Mouse (Mus musculus) CD4-positive naive resting alpha-beta T cell, adult 57 days (primary cell): ENCODE results near the gene Resp18. TPM values are rescaled to one million over a fixed set of nuclear protein-coding genes. Genes with fewer than 3 reads are reported as not detected.

Source experiments
- total RNA-seq: library from RNA; stranded (reverse); gene quantifications from one replicate; pipeline ENCODE4 v1.2.4, GENCODE M21; 2023

Resp18 gene
- not detected for total RNA-seq

GRCm38 (mm10) chr1:75278228-75278627 is at the start of gene Resp18:
Resp18 (minus strand) TSS chr1:75278415.

DNA sequence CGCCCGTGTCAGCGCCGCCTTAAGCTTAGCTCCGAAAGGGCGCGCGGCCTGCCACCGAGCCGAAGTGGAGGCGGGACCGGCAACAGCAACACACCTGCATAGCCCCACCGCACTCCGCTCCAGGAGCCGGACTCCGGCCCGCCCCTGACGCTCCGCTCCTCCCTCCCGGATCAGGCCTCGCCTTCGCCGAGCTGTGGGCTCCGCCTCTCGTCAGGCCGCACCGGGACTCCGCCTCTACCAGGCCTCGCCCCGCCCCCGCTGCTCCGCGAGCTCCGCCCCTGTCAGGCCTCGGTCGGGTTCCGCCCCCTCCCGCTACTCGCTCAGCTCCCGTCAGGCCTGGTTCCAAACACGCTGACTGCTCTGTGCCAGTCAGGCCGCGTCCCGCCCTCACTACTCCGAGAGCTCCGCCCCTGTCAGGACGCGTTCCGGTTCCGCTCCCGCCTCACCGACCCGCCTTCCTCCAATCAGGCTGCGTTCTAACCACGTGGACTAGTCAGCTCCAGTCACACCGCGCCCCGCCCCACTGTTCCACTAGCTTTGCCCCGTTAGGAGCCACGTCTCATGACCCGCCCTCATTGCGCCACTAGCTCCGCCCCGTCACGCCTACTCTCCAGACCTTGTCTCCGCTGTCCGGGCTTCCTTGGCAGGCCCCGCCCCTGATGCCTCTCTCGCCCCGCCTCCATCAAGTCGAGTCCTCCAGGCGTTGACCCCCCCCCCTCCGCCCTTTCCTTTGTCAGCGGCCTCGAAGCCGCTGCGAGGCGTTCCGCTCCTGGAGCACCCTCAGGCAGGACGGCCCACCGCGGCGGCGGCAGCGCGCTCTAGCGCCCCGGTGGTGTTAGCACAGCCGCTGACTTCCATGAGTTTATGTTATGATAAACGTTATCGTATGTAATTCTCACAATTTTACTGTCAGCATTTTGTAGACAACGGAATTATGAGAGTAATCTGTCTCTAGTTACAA is 39.3 kb upstream of the Resp18 start, which contains the start of gene Dnpep:
Gene Dnpep, minus strand, starts transcription at position 750 of the 961 bp plus-strand sequence.

GRCm38 (mm10) chr1:75264091-75264880 is 13.9 kb downstream of the Resp18 start, which contains the start of gene Ptprn:
Ptprn (minus strand) TSS chr1:75264502.

DNA sequence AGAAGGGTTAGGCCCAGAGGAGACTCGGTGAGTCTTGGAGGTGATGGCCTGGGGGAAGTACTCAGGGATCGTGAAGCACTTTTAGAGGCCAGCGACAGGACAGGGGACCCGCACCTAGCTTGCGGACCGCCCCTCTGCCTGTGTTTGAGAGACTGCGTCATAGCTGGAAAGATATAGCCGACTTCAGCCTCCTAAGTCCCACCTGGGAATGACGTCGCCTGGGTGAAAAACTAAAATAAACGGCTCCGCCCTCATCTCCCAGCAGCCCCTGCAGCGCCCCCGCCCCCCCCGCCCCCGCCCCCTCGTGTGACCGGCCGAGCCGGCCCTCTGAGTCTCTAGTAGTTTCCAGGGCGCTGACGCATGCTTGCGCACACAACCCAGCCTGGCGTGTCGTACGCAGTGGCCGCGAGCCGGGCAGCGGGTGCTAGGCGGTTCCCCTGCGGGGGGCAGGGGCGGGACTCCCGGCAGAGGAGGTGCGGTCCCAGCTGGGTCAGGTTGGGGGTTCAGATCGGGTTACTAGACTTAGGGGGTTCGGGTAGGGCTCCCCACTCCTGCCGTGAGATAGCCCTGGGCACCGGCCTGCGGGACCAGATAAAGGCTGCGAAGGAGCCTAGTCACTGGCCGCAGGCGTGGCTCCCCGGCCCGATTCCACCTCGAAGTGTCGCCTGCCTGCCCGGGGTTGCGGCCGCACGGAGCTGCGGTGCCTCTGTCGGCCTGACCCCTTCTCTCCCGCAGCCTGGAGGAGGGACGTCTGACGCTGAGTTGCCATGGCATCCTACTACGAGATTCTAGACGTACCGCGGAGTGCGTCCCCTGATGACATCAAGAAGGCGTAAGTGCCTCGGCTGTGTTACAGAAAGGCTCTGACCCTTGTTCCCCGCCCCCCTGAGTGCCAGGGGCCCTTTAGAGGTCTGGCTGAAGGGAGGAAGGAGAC is 41.8 kb downstream of the Resp18 start, which contains the start of gene Dnajb2:
Gene Dnajb2, plus strand, starts transcription at position 290 of the 934 bp plus-strand sequence.

DNA sequence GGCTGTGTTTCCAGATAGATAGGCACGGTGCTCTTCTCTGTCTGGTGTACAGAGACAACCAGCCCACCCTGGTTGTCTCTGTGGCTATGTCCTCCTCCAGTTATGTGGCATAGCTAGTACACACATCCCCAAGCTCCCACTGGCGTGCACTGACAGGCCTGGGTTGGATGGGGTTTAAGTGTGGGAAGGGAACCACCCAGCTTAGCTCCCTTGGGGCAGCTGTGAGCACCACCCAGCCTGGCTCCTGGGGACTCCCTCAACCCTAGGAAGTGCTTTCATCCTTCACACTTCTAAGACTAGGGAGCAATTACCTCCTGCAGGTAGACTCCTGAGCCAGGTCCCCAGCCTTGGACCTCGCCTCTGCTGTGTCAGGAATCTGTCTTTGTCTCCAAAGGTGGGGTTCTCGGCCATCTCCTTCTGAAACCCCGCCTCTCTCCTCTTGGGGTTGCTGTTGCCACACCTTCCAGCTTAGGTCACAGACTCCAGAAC is 46.5 kb downstream of the Resp18 start, which contains the start of gene A630095N17Rik:
Gene A630095N17Rik, minus strand, starts transcription at position 439 of the 489 bp plus-strand sequence.

Other genes with a start within 250 kb of the Resp18 start
- gene Nhej1, start 153.2 kb downstream of the Resp18 start, total RNA-seq: 4.0 TPM
- 3.0 TPM for gene Slc23a3, start 144.5 kb downstream of the Resp18 start, total RNA-seq
- 128 TPM for gene Cnppd1, start 135.7 kb downstream of the Resp18 start, total RNA-seq
- 87.9 TPM for gene Retreg2, start 135.6 kb downstream of the Resp18 start, total RNA-seq
- 42.9 TPM for gene Zfand2b, start 109.8 kb downstream of the Resp18 start, total RNA-seq
- 3.8 TPM for gene Abcb6, start 98.0 kb downstream of the Resp18 start, total RNA-seq
- 27.2 TPM for gene Ankzf1, start 86.3 kb downstream of the Resp18 start, total RNA-seq
- gene Atg9a, start 86.2 kb downstream of the Resp18 start, total RNA-seq: 38.5 TPM
- 7.8 TPM for gene Glb1l, start 67.6 kb downstream of the Resp18 start, total RNA-seq
- 74.9 TPM for gene Stk16, start 67.6 kb downstream of the Resp18 start, total RNA-seq
- gene Tuba4a, start 58.5 kb downstream of the Resp18 start, total RNA-seq: 192 TPM
- gene A630095N17Rik, start 46.3 kb downstream of the Resp18 start, total RNA-seq: not detected
- gene Dnajb2, start 42.0 kb downstream of the Resp18 start, total RNA-seq: 57.5 TPM
- gene Ptprn, start 13.9 kb downstream of the Resp18 start, total RNA-seq: 0.53 TPM
- 33.5 TPM for gene Dnpep, start 39.6 kb upstream of the Resp18 start, total RNA-seq
- gene Des, start 81.9 kb upstream of the Resp18 start, total RNA-seq: 0.38 TPM
- 0.41 TPM for gene Speg, start 96.9 kb upstream of the Resp18 start, total RNA-seq
- gene Gmppa, start 157.5 kb upstream of the Resp18 start, total RNA-seq: 60.7 TPM
- not detected for gene Asic4, start 172.0 kb upstream of the Resp18 start, total RNA-seq
- gene Chpf, start 200.9 kb upstream of the Resp18 start, total RNA-seq: 28.2 TPM
- 2.8 TPM for gene Tmem198, start 201.1 kb upstream of the Resp18 start, total RNA-seq
- 2.0 TPM for gene Obsl1, start 228.0 kb upstream of the Resp18 start, total RNA-seq
- 1.2 TPM for gene Inha, start 228.7 kb upstream of the Resp18 start, total RNA-seq
- gene Stk11ip, start 243.1 kb upstream of the Resp18 start, total RNA-seq: 82.6 TPM